Mouse (Mus musculus) CD8-positive naive resting alpha-beta T cell, adult 2 months (primary cell): ENCODE results near the gene Wfikkn1.
A peak's percentile ranks its signal among the peaks of the same experiment; 100 is the strongest.

ENCODE experiments used
- DNase-seq, 2 experiments: peaks; one replicate each; pipeline ENCODE4 v3.0.0; 2022; ENCODE audit warnings: low read depth in 2 of 2, low spot score in 2 of 2

The Wfikkn1 gene

DNA sequence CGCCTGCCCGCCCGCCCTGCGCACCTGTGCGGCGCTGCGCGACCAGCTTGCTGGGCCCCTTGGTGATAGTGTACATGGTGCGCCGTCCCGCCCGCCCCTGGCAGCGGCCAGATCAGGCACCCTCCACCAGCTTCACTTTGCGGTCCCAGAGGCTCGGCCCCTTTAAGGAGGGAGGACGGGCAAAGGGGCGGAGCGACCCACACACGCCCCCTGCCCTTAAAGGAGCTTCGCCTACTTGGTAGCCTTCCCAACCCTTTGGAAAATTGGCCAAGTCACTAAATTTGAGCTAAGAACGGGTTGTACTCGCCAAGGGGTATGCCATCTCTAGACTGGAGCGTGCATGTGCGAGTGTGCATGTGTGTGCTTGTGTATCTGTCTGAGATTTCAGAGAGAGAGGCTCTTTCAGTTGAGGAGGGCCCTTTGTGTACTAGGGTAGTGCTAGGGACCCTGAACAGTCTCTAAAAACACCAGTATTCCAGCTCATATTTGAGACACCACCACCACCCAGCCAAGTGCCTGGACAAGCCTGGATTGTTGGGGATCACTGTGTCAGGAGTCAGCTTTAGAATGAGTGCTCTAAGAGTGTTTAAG is 12.0 kb downstream of the Wfikkn1 start, which contains the start of gene Mcrip2:
TSS of gene Mcrip2 (minus strand) at position 164 of the 591 bp plus-strand sequence.
- DNase-seq = peak; percentile 41 to 46

- no peak for DNase-seq
Measured at GRCm38 (mm10) chr17:25867836-25868600, 12.6 kb downstream of the Wfikkn1 start.

- DNase-seq = peak; percentile 21 to 31
Measured at GRCm38 (mm10) chr17:25867509-25867835, 13.2 kb downstream of the Wfikkn1 start.

DNA sequence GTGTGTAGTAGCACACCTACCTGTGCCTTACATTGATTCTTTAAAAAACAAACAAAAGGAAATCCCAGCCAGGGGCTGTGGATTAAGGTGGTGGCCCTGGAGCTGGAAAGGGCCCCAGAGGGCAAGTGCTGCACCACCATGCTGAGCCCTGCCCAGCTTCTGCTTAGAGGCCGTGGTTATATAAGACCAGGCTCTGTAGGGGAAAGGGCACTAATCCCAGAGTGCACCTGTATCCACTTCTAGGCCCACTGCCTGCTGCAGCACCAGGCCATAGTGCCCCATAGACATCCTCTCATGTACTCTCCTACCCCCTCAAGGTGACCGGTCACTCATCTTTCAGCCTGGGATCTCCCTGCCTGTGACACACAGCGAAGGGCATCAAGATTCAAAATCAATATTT is 14.5 kb downstream of the Wfikkn1 start:
- no peak for DNase-seq

DNA sequence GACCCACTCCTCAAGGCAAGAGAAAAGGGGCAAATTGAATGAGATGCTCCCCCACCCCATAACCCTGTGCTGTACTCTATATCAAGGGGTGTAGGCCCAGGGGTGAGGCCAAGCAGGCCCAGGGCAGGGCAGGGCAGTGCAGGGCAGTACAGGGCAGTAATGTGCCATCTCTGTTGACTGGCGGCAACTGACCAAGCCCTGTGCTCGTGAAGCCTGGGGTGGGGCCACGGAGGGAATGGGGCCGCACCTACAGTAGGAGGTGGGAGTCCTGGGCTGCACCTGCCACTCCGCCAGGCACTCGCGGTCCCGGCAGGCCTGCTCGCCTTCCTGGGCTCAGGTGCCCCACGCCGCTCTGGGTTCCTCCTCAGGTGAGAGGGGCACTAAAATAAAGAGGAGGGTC is 15.4 kb downstream of the Wfikkn1 start:
- DNase-seq = no peak

- DNase-seq = no peak
Measured at GRCm38 (mm10) chr17:25864311-25864710, 16.3 kb downstream of the Wfikkn1 start.

DNA sequence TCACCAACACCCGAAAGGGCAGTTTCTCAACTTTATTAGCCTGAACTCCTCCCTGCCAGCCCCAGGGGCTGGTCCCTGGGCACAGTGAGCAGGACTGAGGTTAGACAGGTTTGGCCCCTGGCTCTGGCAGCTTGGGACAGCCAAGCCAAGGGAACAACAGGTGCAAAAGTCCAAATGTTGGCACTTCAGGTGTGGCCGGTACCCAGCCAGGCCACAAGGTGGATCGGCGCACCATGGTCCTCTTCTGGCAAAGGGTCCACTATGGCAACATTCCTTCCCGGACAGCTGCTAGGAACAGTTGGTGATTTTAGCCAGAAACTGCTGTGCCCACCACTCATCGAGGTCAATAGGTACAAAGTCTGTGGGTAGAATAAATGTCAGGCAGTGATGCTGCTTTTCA is 17.0 kb downstream of the Wfikkn1 start:
- DNase-seq = no peak

DNA sequence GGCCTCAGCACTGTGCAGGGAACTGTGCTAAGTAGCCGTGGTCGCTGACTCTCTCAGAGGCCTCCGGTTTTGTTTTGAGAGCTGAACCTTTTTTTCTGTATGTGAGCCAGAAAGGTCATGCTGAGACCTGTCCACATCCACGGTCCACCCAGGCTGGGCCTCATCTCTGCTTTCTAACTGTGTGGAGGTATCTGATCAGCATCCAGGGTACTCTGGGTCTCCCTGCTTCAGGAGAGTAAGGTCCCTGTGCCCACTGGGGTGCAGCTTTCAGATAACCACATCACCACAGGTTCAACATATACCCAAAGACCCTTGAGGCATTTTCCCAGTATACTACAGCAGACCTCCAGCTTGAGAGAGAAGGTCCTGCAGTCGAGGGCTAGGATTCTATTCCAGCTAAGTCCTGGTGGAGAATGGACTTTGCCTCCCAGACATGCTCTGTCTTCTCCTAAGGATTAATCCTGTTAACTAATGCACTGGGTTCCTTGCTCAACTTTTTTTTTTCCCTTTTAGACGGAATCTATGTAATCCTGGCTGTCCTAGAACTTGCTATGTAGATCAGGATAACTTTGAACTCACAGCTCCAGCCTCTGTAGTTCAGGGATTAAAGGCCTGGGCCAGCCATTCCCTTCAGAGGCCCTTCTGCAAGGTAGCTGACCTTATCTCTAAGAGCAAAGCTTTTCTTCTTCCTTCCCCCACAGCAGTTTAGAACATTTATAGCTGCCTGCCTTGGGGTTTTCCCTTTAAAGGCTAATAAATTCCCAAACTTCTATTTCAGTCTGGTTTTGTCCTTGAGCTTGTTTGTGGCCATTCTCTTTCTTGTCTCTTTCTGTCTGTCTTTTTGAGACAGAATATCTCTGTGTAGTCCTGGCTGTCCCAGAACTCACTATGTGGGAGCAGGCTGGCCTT is 18.7 kb downstream of the Wfikkn1 start:
- DNase-seq = no peak

- peak; percentile 80 to 83 for DNase-seq
Measured at GRCm38 (mm10) chr17:25860832-25861703, 19.6 kb downstream of the Wfikkn1 start, which contains the start of gene Wdr90. TSS of gene Wdr90 (minus strand) at chr17:25861501.

GRCm38 (mm10) chr17:25860229-25860628 is 20.4 kb downstream of the Wfikkn1 start:
- DNase-seq = no peak

DNA sequence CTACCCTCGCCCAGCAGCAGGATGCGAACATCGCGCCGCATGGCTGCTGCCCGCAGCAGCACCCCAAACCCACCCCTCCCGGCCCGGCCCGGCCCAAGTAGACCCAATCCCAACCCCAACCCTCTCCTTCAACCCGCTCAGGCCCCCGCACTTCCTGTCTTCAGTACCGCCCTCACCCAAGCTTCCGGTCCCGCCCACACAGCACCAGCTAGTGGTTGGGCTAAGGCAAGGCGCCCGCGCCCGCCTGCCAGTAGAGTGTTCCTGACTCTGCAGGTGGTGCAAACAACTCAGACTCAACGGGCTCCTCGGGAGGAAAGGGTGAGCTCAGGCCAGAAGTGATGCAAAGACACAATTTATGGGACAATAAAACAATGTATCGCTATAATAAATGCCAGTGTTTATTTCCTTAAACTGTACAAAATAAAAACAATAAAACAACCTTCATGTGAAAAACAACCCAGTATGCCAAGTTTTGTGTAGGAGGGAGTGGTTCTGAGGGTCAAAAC is 36.2 kb downstream of the Wfikkn1 start, which contains the start of gene Rhot2:
TSS of gene Rhot2 (minus strand) at position 456 of the 506 bp plus-strand sequence.
- DNase-seq = peak; percentile 92 to 96

GRCm38 (mm10) chr17:25843636-25844395 is 36.8 kb downstream of the Wfikkn1 start:
- DNase-seq = peak in 1 of 2 experiments; percentile 18

DNA sequence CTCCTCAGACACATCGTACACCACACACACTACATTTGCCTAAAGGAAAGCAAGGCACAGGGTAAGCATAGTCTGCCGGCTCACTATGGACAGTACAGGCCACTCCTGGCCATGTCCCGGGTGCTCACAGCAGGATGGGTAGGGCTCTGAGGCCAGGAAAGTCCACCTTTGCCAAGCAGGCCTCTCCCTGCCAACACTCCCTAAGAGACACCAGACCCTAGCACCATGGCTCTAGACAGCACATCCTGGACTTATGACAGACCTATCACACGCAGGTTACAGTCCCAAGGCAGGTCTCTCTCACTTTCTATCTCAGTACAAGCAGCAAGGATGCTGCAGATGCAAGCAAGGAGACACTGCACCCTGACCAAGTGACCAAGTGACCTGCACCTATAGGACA is 37.5 kb downstream of the Wfikkn1 start:
- DNase-seq = no peak

DNA sequence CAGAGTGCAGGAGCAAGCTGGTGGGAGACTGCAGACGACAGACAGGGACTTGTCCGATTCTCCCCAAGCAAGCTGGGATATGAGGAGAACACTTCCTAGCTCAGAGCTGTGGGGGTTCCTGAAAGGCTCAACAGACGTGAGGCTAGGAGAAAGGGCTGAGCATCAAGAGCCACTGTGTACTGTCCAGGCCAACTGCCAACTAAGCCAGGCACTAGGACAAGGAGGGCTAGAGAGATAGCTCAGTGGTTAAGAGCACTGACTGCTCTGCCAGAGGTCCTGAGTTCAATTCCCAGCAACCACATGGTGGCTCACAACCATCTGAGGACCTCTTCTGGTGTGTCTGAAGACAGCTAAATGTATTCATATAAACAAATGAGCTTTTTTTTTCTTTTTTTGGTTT is 38.1 kb downstream of the Wfikkn1 start:
- no peak for DNase-seq

DNA sequence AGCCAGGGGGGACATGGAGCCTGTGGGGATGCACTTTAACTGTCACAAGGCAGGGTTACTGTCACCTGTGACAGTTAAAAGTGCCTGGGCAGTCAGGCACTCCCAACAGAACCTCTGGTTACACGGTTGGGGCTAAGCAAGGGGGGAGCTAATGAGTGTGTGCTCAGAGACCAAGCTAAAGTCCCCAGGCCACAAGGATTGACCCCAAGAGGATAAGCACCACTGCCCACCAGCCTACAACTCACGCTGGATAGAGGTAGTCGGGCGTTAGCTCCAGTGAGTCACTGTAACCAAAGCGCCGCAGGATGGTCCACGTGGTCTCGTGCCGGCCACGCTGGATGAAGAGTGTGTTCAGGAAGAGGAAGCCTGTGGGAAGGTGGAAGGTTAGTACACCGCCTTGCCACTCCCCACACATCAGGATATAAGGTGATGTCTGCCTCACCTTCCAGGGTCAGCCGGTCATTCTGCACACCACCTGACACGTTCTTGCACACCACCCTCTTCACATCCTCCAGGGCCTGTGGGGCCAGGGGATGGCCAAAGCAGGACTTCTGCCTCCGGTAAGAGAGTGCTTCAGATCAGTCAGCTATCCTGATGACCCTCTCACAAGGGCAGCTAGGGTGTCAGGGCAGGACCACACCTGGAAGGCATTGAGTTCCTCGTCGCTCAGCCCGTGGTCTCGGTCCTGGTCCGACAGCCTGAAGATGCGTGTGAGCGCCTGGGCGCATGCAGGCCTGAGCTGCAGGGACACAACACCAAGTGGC is 39.4 kb downstream of the Wfikkn1 start, which contains the start of gene Gm20683:
TSS of gene Gm20683 (minus strand) at position 647 of the 764 bp plus-strand sequence.
- no peak for DNase-seq

DNA sequence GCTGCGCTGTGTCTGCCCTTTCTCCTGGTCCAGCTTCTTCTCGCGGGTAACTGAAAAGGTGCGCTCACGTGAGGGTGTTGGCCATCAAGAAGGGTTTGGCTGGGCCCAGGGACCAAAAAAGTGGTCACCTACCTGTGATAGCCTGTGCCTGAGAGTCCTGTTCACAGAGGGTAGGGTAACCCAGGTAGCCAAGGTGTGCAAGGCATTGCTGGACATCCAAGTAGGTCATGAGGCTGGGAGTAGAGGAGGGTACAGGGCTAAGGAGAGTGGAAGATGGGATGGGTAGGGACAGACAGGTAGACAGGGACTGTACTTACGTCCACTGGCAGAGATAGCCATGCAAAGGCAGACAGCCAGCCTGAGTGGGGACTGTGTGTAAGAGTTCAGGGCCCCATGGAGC is 40.1 kb downstream of the Wfikkn1 start:
- no peak for DNase-seq

GRCm38 (mm10) chr17:25839455-25840235 is 41.0 kb downstream of the Wfikkn1 start:
- DNase-seq = no peak

DNA sequence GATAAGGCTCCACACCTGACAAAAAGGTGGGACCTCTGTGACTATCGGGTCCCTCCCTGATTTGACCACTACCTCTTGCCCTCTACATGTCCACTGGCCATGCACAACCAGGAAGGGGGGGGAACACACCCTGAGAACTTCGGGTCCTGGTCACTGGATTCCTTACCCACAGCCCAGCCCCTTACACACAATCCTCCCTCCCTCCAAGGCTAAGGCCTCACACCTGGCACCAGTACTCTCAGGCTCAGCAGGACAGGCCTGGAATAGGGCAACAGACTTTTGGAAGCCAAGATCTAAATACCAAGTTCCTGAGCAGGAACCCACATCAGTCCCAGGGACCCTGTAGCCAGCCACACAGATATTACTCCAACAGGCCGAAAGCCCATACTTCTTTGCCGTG is 41.8 kb downstream of the Wfikkn1 start:
- DNase-seq = no peak
